Mouse (Mus musculus) megakaryocyte, embryonic 14.5 days (primary cell): Measurements from ENCODE around the gene Anln. TPM values are rescaled to one million over a fixed set of nuclear protein-coding genes. Genes with fewer than 3 reads are reported as not detected.
"Not testable (repeated sequence)": the region's sequence is repeated elsewhere in the genome, so short reads cannot be mapped to it uniquely, and the experiment has no call there.

Experiments
- H3K27me3 ChIP-seq: replicated peaks from 2 replicates; pipeline ENCODE3; 2012; ENCODE audit warnings: inconsistent platforms
- H3K36me3 ChIP-seq: replicated peaks from 2 replicates; pipeline ENCODE3; 2012; ENCODE audit warnings: low read length, inconsistent platforms, mixed read lengths
- H3K4me1 ChIP-seq: 2 replicates; pipeline ENCODE4 v1.6.1; 2012; ENCODE audit warnings: inconsistent platforms
- H3K4me3 ChIP-seq: replicated peaks from 2 replicates; pipeline ENCODE3; 2012; ENCODE audit warnings: moderate library complexity, mild to moderate bottlenecking, inconsistent platforms
- H3K9me3 ChIP-seq: 2 replicates; pipeline ENCODE4 v1.6.1; 2012; ENCODE audit warnings: inconsistent platforms
- FLI1 ChIP-seq: IDR thresholded peaks from 2 replicates; pipeline ENCODE4 v1.6.1; 2012; ENCODE audit warnings: low read length, inconsistent platforms, mixed read lengths
- GATA1 ChIP-seq: IDR thresholded peaks from 3 replicates; pipeline ENCODE4 v1.6.1; 2012; ENCODE audit warnings: mixed read lengths, low read length, inconsistent platforms, borderline replicate concordance
- polyA plus RNA-seq: library from polyadenylated mRNA; stranded (reverse); fragments of >175 nt; gene quantifications from 2 replicates; pipeline ENCODE4 v1.2.3, GENCODE M21; 2012; ENCODE audit warnings: low replicate concordance; ENCODE audit not compliant: insufficient read depth

Gene Anln
- polyA plus RNA-seq, 1 experiment, result 0.89 TPM

GRCm38 (mm10) chr9:22327099-22327474, 61.9 kb downstream of the Anln start:
- H3K4me3 ChIP-seq, result no peak overlapping the region
- peaks cover 26% of the 10 kb centered on the region for H3K36me3 ChIP-seq

GRCm38 (mm10) chr9:22324579-22324978, 64.4 kb downstream of the Anln start:
- Histone ChIP-seq H3K36me3 (peaks cover 13% of the 10 kb centered on the region), H3K9me3 (peaks cover 31% of the 10 kb centered on the region), H3K27me3 (no peaks in the 10 kb centered on the region), H3K4me3 (no peak overlapping the region), H3K4me1 (peaks cover 28% of the 10 kb centered on the region)
- TF ChIP-seq FLI1, result no peak

More at GRCm38 (mm10) chr9:22327099-22327474, 61.9 kb downstream of the Anln start:
- H3K27me3 ChIP-seq, result no peaks in the 10 kb centered on the region
- H3K4me1 ChIP-seq, result peaks cover 36% of the 10 kb centered on the region
- TF ChIP-seq GATA1 (no peak), FLI1 (no peak)
- peaks cover 21% of the 10 kb centered on the region for H3K9me3 ChIP-seq

DNA sequence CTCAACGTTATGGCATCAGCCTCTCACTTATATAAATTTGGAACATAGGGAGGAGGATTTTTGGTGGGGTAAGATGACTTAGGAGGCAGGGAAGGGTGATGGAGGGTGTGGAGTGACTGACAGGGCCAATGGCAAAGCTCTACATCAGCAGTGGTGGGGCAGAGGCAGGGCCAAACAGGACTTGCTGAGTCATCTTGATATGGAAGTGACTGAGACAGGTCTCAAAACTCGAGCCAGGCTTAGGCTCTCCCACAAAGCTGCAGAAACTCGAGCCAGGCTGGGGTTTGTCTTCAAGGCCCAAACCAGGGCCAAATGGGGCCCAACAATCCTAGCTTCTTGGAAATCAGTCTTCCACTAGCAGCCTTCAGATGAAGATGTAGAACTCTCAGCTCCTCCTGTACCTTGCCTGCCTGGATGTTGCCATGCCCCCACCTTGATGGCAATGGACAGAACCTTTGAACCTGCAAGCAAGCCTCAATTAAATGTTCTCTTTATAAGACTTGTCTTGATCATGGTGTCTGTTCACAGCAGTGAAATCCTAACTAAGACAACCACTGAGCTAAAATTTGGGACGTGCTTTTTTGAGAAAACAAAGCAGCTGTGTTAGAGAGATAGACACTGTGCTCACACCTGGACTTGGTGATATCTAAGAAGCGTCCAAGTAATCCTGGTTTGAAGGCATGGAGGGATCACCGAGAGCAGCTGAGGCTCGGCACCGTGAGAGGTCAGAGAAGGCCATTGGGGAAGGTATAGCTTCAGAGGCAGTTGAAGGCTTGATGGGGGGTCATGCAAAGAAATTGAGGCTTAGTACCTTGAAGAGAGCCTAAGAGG, 66.4 kb downstream of the Anln start:
- Histone ChIP-seq H3K27me3 (peaks cover 3% of the 10 kb centered on the region), H3K4me3 (no peak overlapping the region), H3K36me3 (peaks cover 13% of the 10 kb centered on the region), H3K4me1 (peaks cover 15% of the 10 kb centered on the region), H3K9me3 (peaks cover 44% of the 10 kb centered on the region)
- TF ChIP-seq GATA1 (no peak), FLI1 (no peak)

DNA sequence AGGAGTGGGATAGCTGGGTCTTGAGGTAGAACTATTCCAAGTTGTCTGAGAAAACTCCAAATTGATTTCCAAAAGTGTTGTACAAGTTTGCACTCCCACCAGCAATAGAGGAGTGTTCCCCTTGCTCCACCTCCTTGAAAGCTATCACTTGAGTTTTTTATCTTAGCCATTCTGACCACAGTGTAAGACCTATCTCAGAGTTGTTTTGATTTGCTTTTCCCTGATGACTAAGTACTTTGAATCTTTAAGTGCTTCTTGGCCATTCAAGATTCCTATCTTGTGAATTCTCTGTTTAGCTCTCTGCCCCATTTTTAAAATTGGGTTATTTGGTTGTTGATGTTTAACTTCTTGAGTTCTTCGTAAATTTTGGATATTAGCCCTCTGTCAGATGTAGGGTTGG, 69.9 kb downstream of the Anln start:
- peaks cover 5% of the 10 kb centered on the region for H3K27me3 ChIP-seq
- TF ChIP-seq FLI1 (no peak), GATA1 (no peak)
- H3K4me3 ChIP-seq, result no peak overlapping the region

DNA sequence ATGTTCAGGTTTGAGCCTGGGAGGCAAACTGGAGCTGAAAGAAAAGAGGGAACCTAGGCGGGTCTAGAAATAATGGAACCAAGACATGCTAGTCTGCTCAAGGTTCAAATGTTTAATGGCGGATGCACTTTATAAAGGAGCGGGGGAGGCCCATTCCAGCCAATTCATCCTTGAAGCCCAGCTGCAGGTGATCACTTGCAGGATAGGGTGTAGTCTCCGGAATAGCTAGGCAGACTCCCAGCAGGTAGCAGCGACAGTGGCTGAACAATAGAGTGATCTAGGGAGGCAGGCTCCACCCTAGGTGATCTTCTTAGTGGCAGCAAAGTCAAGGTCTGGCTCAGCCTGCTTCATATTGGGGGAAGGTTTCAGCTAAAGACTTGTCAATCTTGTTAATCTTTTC, 72.9 kb downstream of the Anln start:
- not testable (repeated sequence) for H3K4me1 ChIP-seq, H3K27me3 ChIP-seq, H3K36me3 ChIP-seq, H3K4me3 ChIP-seq
- H3K9me3 ChIP-seq, result peaks cover 46% of the 10 kb centered on the region

More for the DNA sequence above, 69.9 kb downstream of the Anln start:
- Histone ChIP-seq H3K4me1 (peaks cover 8% of the 10 kb centered on the region; the same call in 1 of the 2 replicates), H3K9me3 (peaks cover 52% of the 10 kb centered on the region), H3K36me3 (peaks cover 9% of the 10 kb centered on the region)

- H3K9me3 ChIP-seq, result peaks cover 52% of the 10 kb centered on the region
- H3K4me1 ChIP-seq, result no peaks in the 10 kb centered on the region
- no peak overlapping the region for H3K4me3 ChIP-seq
- no peak for TF ChIP-seq GATA1
- TF ChIP-seq FLI1, result no peak
- peaks cover 5% of the 10 kb centered on the region for H3K27me3 ChIP-seq
- no peaks in the 10 kb centered on the region for H3K36me3 ChIP-seq
These were observed 74.9 kb downstream of the Anln start for GRCm38 (mm10) chr9:22314066-22314465.

DNA sequence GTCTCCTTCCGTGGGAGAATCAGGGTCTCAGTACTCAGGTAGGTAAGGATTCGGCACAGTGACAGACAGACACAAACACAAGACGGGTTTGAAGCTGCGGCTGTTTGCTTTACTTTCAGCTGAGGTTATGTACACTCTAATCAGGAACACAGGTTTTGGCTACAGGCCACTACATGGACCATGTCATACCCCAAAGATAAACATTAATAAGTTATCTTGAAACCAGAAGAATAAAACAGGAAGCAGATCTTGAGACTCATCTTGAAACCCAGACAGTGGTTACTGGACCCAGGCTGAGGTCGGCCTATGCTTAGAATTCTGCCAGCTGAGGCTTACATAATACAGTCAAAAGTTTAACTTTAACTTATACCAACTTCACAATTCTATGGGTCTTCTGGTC, 75.8 kb downstream of the Anln start:
- Histone ChIP-seq H3K4me1 (no peaks in the 10 kb centered on the region), H3K9me3 (peaks cover 45% of the 10 kb centered on the region), H3K36me3 (no peaks in the 10 kb centered on the region), H3K27me3 (peaks cover 5% of the 10 kb centered on the region), H3K4me3 (no peak overlapping the region)
- TF ChIP-seq GATA1 (no peak), FLI1 (no peak)

DNA sequence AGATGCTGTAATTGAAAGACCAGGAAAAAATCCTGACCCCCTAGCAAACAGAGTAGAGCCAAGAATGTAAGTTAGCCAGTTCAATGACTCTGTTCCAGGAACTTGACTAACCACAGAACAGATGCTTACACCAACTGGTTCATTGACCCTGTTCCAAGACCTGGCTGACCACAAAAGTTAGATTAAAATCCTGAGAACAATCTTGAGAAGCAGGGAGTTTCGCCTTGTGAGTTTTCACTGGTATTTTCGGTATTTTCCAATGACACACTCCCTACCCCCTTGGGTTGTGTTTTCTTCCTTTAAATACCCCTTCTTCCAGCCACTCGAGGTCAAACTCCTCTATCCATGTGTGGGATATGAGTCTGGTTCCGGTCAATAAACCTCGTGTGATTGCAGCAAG, 79.3 kb downstream of the Anln start:
- TF ChIP-seq GATA1 (no peak), FLI1 (no peak)
- peaks cover 7% of the 10 kb centered on the region for H3K36me3 ChIP-seq
- peaks cover 26% of the 10 kb centered on the region for H3K9me3 ChIP-seq
- no peak overlapping the region for H3K4me3 ChIP-seq
- no peaks in the 10 kb centered on the region for H3K27me3 ChIP-seq
- peaks cover 22% of the 10 kb centered on the region for H3K4me1 ChIP-seq

DNA sequence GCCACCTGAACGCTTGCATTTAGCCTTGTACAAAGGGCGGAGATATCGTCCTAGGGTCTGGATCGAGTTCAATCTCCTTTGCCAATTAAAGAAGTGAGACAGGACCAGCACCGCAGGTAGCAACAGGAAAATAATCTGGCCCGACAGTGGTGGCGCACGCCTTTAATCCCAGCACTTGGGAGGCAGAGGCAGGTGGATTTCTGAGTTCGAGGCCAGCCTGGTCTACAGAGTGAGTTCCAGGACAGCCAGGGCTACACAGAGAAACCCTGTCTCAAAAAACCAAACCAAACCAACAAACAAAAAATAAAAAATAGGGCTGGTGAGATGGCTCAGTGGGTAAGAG, 81.1 kb downstream of the Anln start:
- Histone ChIP-seq H3K4me1 (peaks cover 22% of the 10 kb centered on the region), H3K36me3 (peaks cover 25% of the 10 kb centered on the region), H3K4me3 (peak overlapping the region; percentile 96), H3K9me3 (peaks cover 23% of the 10 kb centered on the region)
- H3K27me3 ChIP-seq, result not testable (repeated sequence)

- peaks cover 18% of the 10 kb centered on the region for H3K9me3 ChIP-seq
- no peaks in the 10 kb centered on the region for H3K27me3 ChIP-seq
- TF ChIP-seq FLI1, result no peak
- no peak for TF ChIP-seq GATA1
- peaks cover 22% of the 10 kb centered on the region for H3K4me1 ChIP-seq
- H3K4me3 ChIP-seq, result peak within 1 kb of the TSS; percentile 96
- H3K36me3 ChIP-seq, result peaks cover 30% of the 10 kb centered on the region
These were observed 81.7 kb downstream of the Anln start, which contains the start of gene Zfp810 for GRCm38 (mm10) chr9:22307156-22307919. Zfp810 (minus strand) TSS chr9:22307648.
